ENCODE assay signal across 23 mouse cellular contexts in genomic region chr19:55781087-55781486, GRCm38 (mm10). TPM values are rescaled to one million over a fixed set of nuclear protein-coding genes. Genes with fewer than 3 reads are reported as not detected.
DNase-seq lines count a peak whose midpoint lies in the region; ATAC-seq and TF ChIP-seq lines count a peak whose summit lies in the region.
"Had no signal": no experiment of that assay in that cellular context is flagged by ENCODE, and none has a peak within 500 bp of the region (broad histone marks: within the 10 kb centered on the region; RNA-seq: fewer than 3 reads in every experiment).

No protein-coding gene starts in this region.

- H3K4me1 ChIP-seq in kidney, adult 2 months (ENCODE audit: control insufficient read depth, insufficient read depth, low read length): peaks cover 4% of the 10 kb centered on the region; the same call in 1 of the 2 replicates
- no peaks in the 10 kb centered on the region for H3K4me1 ChIP-seq in MEL (ENCODE audit: control insufficient read depth in 1 of 2, insufficient read depth in 2 of 2, low read length in 2 of 2)
- H3K4me1 ChIP-seq in embryonic facial prominence, embryonic 10.5 days: peaks cover 70% of the 10 kb centered on the region
- peaks cover 24% of the 10 kb centered on the region for H3K4me1 ChIP-seq in midbrain, embryonic 14.5 days (ENCODE audit: control insufficient read depth, insufficient read depth, low read length)

- H3K4me2 ChIP-seq in midbrain, embryonic 14.5 days (ENCODE audit: low read length): no peak overlapping the region
- H3K4me2 ChIP-seq: embryonic facial prominence, embryonic 12.5 days; embryonic facial prominence, embryonic 15.5 days; heart, embryonic 12.5 days; heart, embryonic 15.5 days; hindbrain, embryonic 13.5 days had no signal

- no peak for TF ChIP-seq RAD21 in MEL (IDR thresholded peaks at IDR 0.05; ENCODE audit: low read depth, low read length)

- no peak for TF ChIP-seq POLR2A in kidney, adult 2 months (IDR thresholded peaks at IDR 0.05; ENCODE audit: low read depth, low read length)
- no peak for TF ChIP-seq POLR2A in MEL (IDR thresholded peaks at IDR 0.05; ENCODE audit: control insufficient read depth in 1 of 2, insufficient read depth in 1 of 2, low read depth in 1 of 2, low read length in 2 of 2, poor library complexity in 1 of 2)

- no peak for ATAC-seq in midbrain, embryonic 14.5 days (ENCODE audit: low FRiP score, low TSS enrichment)
- ATAC-seq: forebrain, embryonic 14.5 days; forebrain, postnatal 0 days; hindbrain, embryonic 16.5 days; Patski had no signal

- no peak overlapping the region for H3K4me3 ChIP-seq in kidney, adult 2 months (ENCODE audit: insufficient read depth, low read depth, low read length)
- H3K4me3 ChIP-seq in MEL (ENCODE audit: control insufficient read depth in 1 of 2, insufficient read depth in 1 of 2, low read depth in 2 of 2, low read length in 2 of 2): no peak overlapping the region
- H3K4me3 ChIP-seq in embryonic facial prominence, embryonic 10.5 days: no peak overlapping the region
- no peak overlapping the region for H3K4me3 ChIP-seq in midbrain, embryonic 14.5 days (replicated peaks; ENCODE audit: low read depth, low read length)
- H3K4me3 ChIP-seq: embryonic facial prominence, embryonic 12.5 days; embryonic facial prominence, embryonic 15.5 days; heart, embryonic 12.5 days; heart, embryonic 15.5 days; hindbrain, embryonic 10.5 days; hindbrain, embryonic 13.5 days had no signal

- no peaks in the 10 kb centered on the region for H3K27me3 ChIP-seq in kidney, adult 2 months (replicated peaks; ENCODE audit: control insufficient read depth, insufficient read depth, low read length)
- H3K27me3 ChIP-seq in MEL (ENCODE audit: control insufficient read depth in 1 of 2, insufficient read depth in 2 of 2, low read length in 2 of 2): peaks cover 11 to 28% of the 10 kb centered on the region in 2 experiments
- H3K27me3 ChIP-seq in embryonic facial prominence, embryonic 10.5 days (replicated peaks; ENCODE audit: low read depth, poor library complexity, severe bottlenecking): no peaks in the 10 kb centered on the region
- H3K27me3 ChIP-seq in midbrain, embryonic 14.5 days (ENCODE audit: control insufficient read depth, insufficient read depth, low read length): no peaks in the 10 kb centered on the region
- H3K27me3 ChIP-seq: embryonic facial prominence, embryonic 12.5 days; embryonic facial prominence, embryonic 15.5 days; heart, embryonic 12.5 days; heart, embryonic 15.5 days; Patski had no signal

- no peak overlapping the region for H3K27ac ChIP-seq in kidney, adult 2 months (ENCODE audit: insufficient read depth, low read depth, low read length)
- H3K27ac ChIP-seq in MEL (ENCODE audit: control insufficient read depth, low read depth, low read length): no peak overlapping the region
- H3K27ac ChIP-seq in embryonic facial prominence, embryonic 10.5 days (replicated peaks): peak overlapping the region; percentile 21; the same call in 1 of the 2 replicates
- H3K27ac ChIP-seq in midbrain, embryonic 14.5 days (replicated peaks; ENCODE audit: low read depth, low read length): no peak overlapping the region
- H3K27ac ChIP-seq: embryonic facial prominence, embryonic 12.5 days; embryonic facial prominence, embryonic 15.5 days; heart, embryonic 15.5 days; hindbrain, embryonic 10.5 days; hindbrain, embryonic 13.5 days had no signal

- no peaks in the 10 kb centered on the region for H3K79me2 ChIP-seq in MEL (ENCODE audit: control insufficient read depth, insufficient read depth, low read length, poor library complexity)

- 61% methylated on average over 10 of the region's 10 CpGs for WGBS in kidney, adult 2 months
- WGBS in embryonic facial prominence, embryonic 10.5 days: 87% methylated on average over 10 of the region's 10 CpGs
- WGBS in midbrain, embryonic 14.5 days: 58% methylated on average over 10 of the region's 10 CpGs

- peak; percentile 38 for DNase-seq in kidney, adult 2 months
- DNase-seq in kidney, postnatal 14 days: no peak
- DNase-seq in MEL (ENCODE audit: low read depth, low spot score): peak; percentile 35
- no peak for DNase-seq in embryonic facial prominence, embryonic 10.5 days (ENCODE audit: low spot score)
- no peak for DNase-seq in midbrain, embryonic 14.5 days
- no peak for DNase-seq in thymus, adult 18-20 months
- DNase-seq: adrenal gland, adult 8-10 months; adrenal gland, postnatal 36 days; cerebellum, adult 18-20 months; cerebellum, adult 9-10 months; cerebellum, postnatal 14 days; forebrain, postnatal 0 days; gastrocnemius, postnatal 25 days; heart, postnatal 36 days had no signal

- TF ChIP-seq EP300 in MEL (IDR thresholded peaks at IDR 0.05; ENCODE audit: low read depth in 1 of 2, low read length in 2 of 2): peak in 1 of 2 experiments; percentile 60; a peak in 2 of 4 replicates

- TF ChIP-seq CTCF in kidney, adult 2 months (conservative IDR thresholded peaks at IDR 0.05; ENCODE audit: insufficient read depth, insufficient read length, low read depth, low read length): no peak
- no peak for TF ChIP-seq CTCF in MEL (IDR thresholded peaks at IDR 0.05 in 2 of 3, conservative IDR thresholded peaks at IDR 0.05 in 1 of 3; ENCODE audit: control insufficient read depth in 1 of 3, insufficient read depth in 1 of 3, low read depth in 2 of 3, low read length in 3 of 3, poor library complexity in 1 of 3, severe bottlenecking in 1 of 3)

- no peaks in the 10 kb centered on the region for H3K36me3 ChIP-seq in kidney, adult 2 months (ENCODE audit: control insufficient read depth, insufficient read depth, low read length)
- no peaks in the 10 kb centered on the region for H3K36me3 ChIP-seq in MEL (ENCODE audit: control insufficient read depth in 1 of 2, insufficient read depth in 2 of 2, low read length in 2 of 2)
- peaks cover 56% of the 10 kb centered on the region for H3K36me3 ChIP-seq in embryonic facial prominence, embryonic 10.5 days (replicated peaks)
- H3K36me3 ChIP-seq in midbrain, embryonic 14.5 days (ENCODE audit: control insufficient read depth, insufficient read depth, low read length): no peaks in the 10 kb centered on the region
- H3K36me3 ChIP-seq: heart, embryonic 15.5 days; hindbrain, embryonic 13.5 days had no signal

- H3K9ac ChIP-seq in MEL (ENCODE audit: control insufficient read depth, low read depth, low read length, poor library complexity, severe bottlenecking): no peak overlapping the region
- H3K9ac ChIP-seq in midbrain, embryonic 14.5 days (replicated peaks; ENCODE audit: low read length): no peak overlapping the region
- H3K9ac ChIP-seq: embryonic facial prominence, embryonic 12.5 days; embryonic facial prominence, embryonic 15.5 days; forebrain, postnatal 0 days; heart, embryonic 12.5 days; heart, embryonic 15.5 days; hindbrain, embryonic 13.5 days had no signal

- H3K9me3 ChIP-seq in MEL (replicated peaks; ENCODE audit: insufficient read depth, low read length): no peaks in the 10 kb centered on the region
- H3K9me3 ChIP-seq in embryonic facial prominence, embryonic 10.5 days: no peaks in the 10 kb centered on the region
- H3K9me3 ChIP-seq in midbrain, embryonic 14.5 days (ENCODE audit: control insufficient read depth, low read length): no peaks in the 10 kb centered on the region
- H3K9me3 ChIP-seq: embryonic facial prominence, embryonic 12.5 days; embryonic facial prominence, embryonic 15.5 days; heart, embryonic 12.5 days; heart, embryonic 15.5 days; hindbrain, embryonic 10.5 days; hindbrain, embryonic 13.5 days had no signal

TF ChIP-seq in MEL, 35 proteins besides CTCF, POLR2A, EP300 and RAD21:
- TF ChIP-seq TCF12 (IDR thresholded peaks at IDR 0.05; ENCODE audit: low read depth, low read length) (peak; percentile 35; the same call in 1 of the 2 replicates), SMC3 (IDR thresholded peaks at IDR 0.05; ENCODE audit: low read depth, low read length) (0 out of 2 replicates have a peak, but pooled peaks have one; percentile 8), CHD2 (IDR thresholded peaks at IDR 0.05; ENCODE audit: low read length) (no peak), GATA1 (IDR thresholded peaks at IDR 0.05; ENCODE audit: low read depth, low read length) (0 out of 2 replicates have a peak, but pooled peaks have one; percentile 45)
TF ChIP-seq in MEL: peak in this region for 3.

RNA-seq across cellular contexts. Expression of gene Tcf7l2, which starts 39.5 kb away (rescaled TPM):
- polyA plus RNA-seq in kidney, adult 2 months (2012; rRNA removed): 15.8 and 18.2 TPM in 2 replicates
- total RNA-seq in MEL (2012; rRNA removed): 0.65 and 1.7 TPM in 2 replicates
- polyA plus RNA-seq in MEL (2012; ENCODE audit: insufficient read depth in 1 of 2, insufficient read length in 2 of 2, low read depth in 1 of 2, low replicate concordance in 2 of 2, missing spikeins in 1 of 2): 10 to 100 TPM in 1 of 2 experiments, not detected in 1; 12.8 TPM
- 94.5 and 111 TPM in 2 replicates for polyA plus RNA-seq in embryonic facial prominence, embryonic 10.5 days (2016; fragmentation: Nextera tagmentation; extraction: Ambion mirVana)
- polyA plus RNA-seq in midbrain, embryonic 14.5 days (2014; fragmentation: Nextera tagmentation; extraction: Ambion mirVana): 720 and 768 TPM in 2 replicates

Comparison
In these comparisons a context has a peak if more than half of its experiments do, and no peak if none do; other contexts are left out.
1. DNase-seq: peak in kidney, adult 2 months (single experiment) and MEL (single experiment); none in kidney, postnatal 14 days (single experiment), embryonic facial prominence, embryonic 10.5 days (single experiment), midbrain, embryonic 14.5 days (single experiment) and thymus, adult 18-20 months (0 of 2).